Mouse (Mus musculus) limb, embryonic 11.5 days (tissue): ENCODE data around the gene Mill2. TPM values are rescaled to one million over a fixed set of nuclear protein-coding genes. Genes with fewer than 3 reads are reported as not detected.
A peak's percentile ranks its signal among the peaks of the same experiment; 100 is the strongest.

Experiments used
- ATAC-seq: fragments of 200-750 bp; cut with Nextera tagmentation; 2 replicates; pipeline ENCODE4 v1.8.0; 2017; ENCODE audit warnings: low read depth; ENCODE audit not compliant: insufficient number of reproducible peaks, low FRiP score, low TSS enrichment
- DNase-seq: peaks from one replicate; pipeline ENCODE4 v3.0.0-alpha.2; 2015; ENCODE audit warnings: low spot score
- H3K27ac ChIP-seq: fragments of 300-500 bp; sonication (generic); replicated peaks from 2 replicates; pipeline ENCODE4 v1.5.1; 2014; ENCODE audit warnings: low read depth, mild to moderate bottlenecking, low read length
- H3K27me3 ChIP-seq: fragments of 300-500 bp; sonication (generic); 2 replicates; pipeline ENCODE4 v1.6.1; 2014; ENCODE audit warnings: mild to moderate bottlenecking, low read length, mixed read lengths; ENCODE audit not compliant: control insufficient read depth, insufficient read depth
- H3K36me3 ChIP-seq: fragments of 300-500 bp; sonication (generic); 2 replicates; pipeline ENCODE4 v1.6.1; 2014; ENCODE audit warnings: mild to moderate bottlenecking, low read length, moderate library complexity, mixed read lengths; ENCODE audit not compliant: control insufficient read depth, insufficient read depth
- H3K4me1 ChIP-seq: fragments of 300-500 bp; sonication (generic); 2 replicates; pipeline ENCODE4 v1.6.1; 2014; ENCODE audit warnings: low read length, mixed read lengths; ENCODE audit not compliant: control insufficient read depth, insufficient read depth
- H3K4me2 ChIP-seq: fragments of 300-500 bp; sonication (generic); 2 replicates; pipeline ENCODE4 v1.6.1; 2014; ENCODE audit warnings: low read depth, mild to moderate bottlenecking, moderate library complexity; ENCODE audit not compliant: severe bottlenecking
- H3K4me3 ChIP-seq: fragments of 300-500 bp; sonication (generic); 2 replicates; pipeline ENCODE4 v1.5.1; 2014; ENCODE audit warnings: low read depth, low read length
- H3K9ac ChIP-seq: fragments of 300-500 bp; sonication (generic); 2 replicates; pipeline ENCODE4 v1.6.1; 2014; ENCODE audit warnings: mild to moderate bottlenecking, low read length
- H3K9me3 ChIP-seq: fragments of 300-500 bp; sonication (generic); 2 replicates; pipeline ENCODE4 v1.6.1; 2016; ENCODE audit warnings: low read length; ENCODE audit not compliant: control insufficient read depth
- WGBS: fragments of 180-500 bp; shearing (Covaris S2); extraction: QIAGEN DNeasy Blood & Tissue Kit; methylation state at CpG from one replicate; pipeline ENCODE4 v1.1.7; 2014; 5-methylcytosine and 5-hydroxymethylcytosine counted together
- polyA plus RNA-seq: library from polyadenylated mRNA; unstranded; fragments of >200 nt; fragmentation: Nextera tagmentation; extraction: Ambion mirVana; gene quantifications from 2 replicates; pipeline ENCODE4 v1.2.1, GENCODE M21; 2014

Mill2 gene
- polyA plus RNA-seq, 1 experiment from 2014 or later: not detected

DNA sequence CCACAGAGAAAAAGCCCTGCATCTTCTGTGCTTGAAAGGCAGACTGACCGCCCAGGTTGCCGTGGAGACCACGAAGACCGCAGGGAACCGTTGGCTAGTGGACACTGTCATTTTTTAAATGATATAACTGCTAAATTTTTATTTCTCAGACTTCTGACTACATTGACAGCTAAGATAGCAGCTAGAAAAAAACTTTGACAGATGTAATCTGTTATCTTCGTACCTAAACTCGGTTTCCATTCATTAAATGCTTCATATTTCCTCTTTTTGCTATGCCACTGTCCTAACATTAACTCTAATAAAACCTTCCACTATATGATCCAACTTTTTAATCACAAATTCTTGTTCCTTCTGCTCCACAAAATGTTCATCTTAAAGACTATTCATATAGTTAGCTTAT, 10.2 kb upstream of the Mill2 start:
- no peaks in the 10 kb centered on the region for H3K4me1 ChIP-seq
- ATAC-seq (no peak), DNase-seq (no peak)
- H3K4me2 ChIP-seq: no peak overlapping the region
- no peak overlapping the region for H3K4me3 ChIP-seq
- no peaks in the 10 kb centered on the region for H3K36me3 ChIP-seq
- H3K9me3 ChIP-seq: no peaks in the 10 kb centered on the region
- H3K27ac ChIP-seq: no peak overlapping the region
- no peaks in the 10 kb centered on the region for H3K27me3 ChIP-seq
- H3K9ac ChIP-seq: no peak overlapping the region
- 90% methylated on average over 7 of the region's 7 CpGs for WGBS

DNA sequence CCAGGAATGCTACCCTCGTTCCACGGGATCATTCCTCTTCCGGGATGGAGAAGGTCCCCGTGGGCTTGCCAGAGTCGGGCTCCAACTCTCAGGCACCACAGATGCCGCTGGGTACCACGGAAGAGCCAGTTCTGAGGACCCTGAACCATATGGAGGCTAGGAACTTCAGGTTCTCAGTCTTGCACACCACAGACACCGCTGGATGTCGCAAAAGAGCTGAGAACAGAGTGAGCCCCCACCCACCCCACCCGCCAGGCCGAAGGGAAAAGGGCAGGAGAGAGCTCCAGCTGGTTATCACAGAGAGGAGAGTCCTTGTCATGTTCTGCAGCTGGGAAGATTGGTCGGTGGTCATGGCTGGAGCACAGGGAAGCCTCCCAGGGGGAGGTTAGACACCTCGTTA, 7.5 kb upstream of the Mill2 start:
- H3K36me3 ChIP-seq: no peaks in the 10 kb centered on the region
- no peak overlapping the region for H3K4me2 ChIP-seq
- no peaks in the 10 kb centered on the region for H3K9me3 ChIP-seq
- no peak for DNase-seq
- no peak for ATAC-seq
- 42% methylated on average over 13 of the region's 13 CpGs for WGBS
- no peaks in the 10 kb centered on the region for H3K27me3 ChIP-seq
- H3K27ac ChIP-seq: no peak overlapping the region
- no peaks in the 10 kb centered on the region for H3K4me1 ChIP-seq
- no peak overlapping the region for H3K4me3 ChIP-seq
- H3K9ac ChIP-seq: no peak overlapping the region

DNA sequence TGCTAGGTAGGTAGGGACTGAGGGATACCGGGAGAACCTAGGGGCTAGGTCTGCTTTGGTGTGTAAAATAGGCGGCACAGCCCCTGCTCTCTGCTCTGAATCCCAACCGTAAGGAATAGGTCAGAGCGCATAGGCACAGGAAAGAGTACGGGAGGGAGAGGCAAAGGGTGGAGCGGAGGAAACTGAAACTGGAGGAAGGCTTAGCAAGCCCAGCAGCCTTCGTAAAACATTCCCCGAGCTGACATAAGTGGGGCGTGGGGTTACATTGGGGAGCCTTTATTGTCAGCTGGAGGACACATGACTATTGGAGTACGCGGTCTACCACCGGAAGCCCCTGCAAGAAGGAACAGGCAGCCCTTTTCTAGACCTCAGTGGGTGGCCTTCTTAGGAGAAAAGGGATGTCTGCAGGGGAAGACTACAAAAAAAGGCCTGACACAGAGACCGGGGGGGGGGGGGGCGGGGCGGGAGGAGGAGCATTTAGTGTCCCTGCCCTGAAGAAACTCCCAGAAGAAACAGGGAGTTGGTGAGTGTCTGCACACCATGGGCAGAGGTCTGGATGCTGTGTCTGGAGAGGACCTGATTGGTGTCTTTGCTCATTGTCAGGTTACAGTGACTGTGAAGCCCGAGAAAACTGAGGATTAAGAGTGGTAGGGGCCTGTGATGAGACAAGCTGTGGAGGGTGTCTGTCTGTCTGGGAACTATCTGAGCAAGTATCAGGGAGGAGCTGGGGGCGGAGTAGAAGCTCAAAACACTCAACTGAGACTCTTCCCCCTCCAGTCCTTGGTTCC, 814 bp downstream of the Mill2 start:
- WGBS: 6% methylated on average over 15 of the region's 17 CpGs
- DNase-seq: peak; percentile 55
- no peaks in the 10 kb centered on the region for H3K9me3 ChIP-seq
- H3K9ac ChIP-seq: peak overlapping the region; percentile 34; the same call in 1 of the 2 replicates
- no peaks in the 10 kb centered on the region for H3K36me3 ChIP-seq
- no peak overlapping the region for H3K27ac ChIP-seq
- H3K4me3 ChIP-seq: peak overlapping the region; percentile 23
- peak; percentile 75; the same call in 1 of the 2 replicates for ATAC-seq
- no peaks in the 10 kb centered on the region for H3K27me3 ChIP-seq
- peak overlapping the region; percentile 41 for H3K4me2 ChIP-seq
- H3K4me1 ChIP-seq: no peaks in the 10 kb centered on the region

DNA sequence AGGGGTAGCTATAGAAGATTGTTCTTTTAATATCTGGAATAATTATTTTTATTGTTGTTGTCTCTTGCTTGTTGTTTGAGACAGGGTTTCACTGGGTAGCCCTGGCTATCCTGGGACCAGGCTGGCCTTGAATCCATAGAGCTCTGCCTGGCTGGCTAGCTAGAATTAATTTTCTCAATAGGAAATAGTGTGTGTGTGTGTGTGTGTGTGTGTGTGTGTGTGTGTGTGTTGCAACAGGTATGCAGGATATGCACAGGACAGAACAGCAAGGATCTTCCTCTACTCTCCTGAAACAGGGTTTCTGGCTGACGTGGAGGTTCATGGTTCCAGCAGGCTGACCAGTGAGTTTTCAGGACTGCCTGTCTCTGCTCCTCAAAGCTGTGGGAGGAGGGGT, 1.4 kb downstream of the Mill2 start:
- Histone ChIP-seq H3K9ac (no peak overlapping the region), H3K36me3 (no peaks in the 10 kb centered on the region), H3K9me3 (no peaks in the 10 kb centered on the region), H3K27me3 (no peaks in the 10 kb centered on the region), H3K4me1 (no peaks in the 10 kb centered on the region), H3K27ac (no peak overlapping the region), H3K4me2 (no peak overlapping the region), H3K4me3 (no peak overlapping the region)
- ATAC-seq: no peak
- DNase-seq: no peak
- 82% methylated on average over 1 of the region's 1 CpGs for WGBS

DNA sequence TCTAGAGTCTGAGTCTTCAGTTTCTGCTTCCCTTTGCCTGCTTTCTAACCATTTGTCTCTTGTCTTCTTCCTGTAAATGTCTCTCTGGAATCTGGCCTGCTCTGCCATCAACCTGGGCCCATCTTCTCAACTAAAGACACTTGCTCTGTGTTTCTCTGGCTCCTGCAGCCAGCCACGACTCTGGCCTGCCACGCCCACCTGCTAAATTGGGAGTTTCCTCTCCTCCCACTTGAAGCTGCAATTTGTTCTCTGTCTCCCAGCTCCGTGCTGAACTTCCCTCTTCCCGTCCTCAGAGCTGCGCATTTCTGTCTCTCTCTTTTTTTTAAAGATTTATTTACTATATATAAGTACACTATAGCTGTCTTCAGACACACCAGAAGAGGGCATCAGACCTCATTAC, 5.0 kb downstream of the Mill2 start:
- H3K4me3 ChIP-seq: no peak overlapping the region
- no peak overlapping the region for H3K27ac ChIP-seq
- no peaks in the 10 kb centered on the region for H3K9me3 ChIP-seq
- no peak for DNase-seq
- no peak overlapping the region for H3K9ac ChIP-seq
- H3K4me2 ChIP-seq: no peak overlapping the region
- WGBS: 39% methylated on average over 5 of the region's 5 CpGs
- H3K36me3 ChIP-seq: no peaks in the 10 kb centered on the region
- no peak for ATAC-seq
- no peaks in the 10 kb centered on the region for H3K27me3 ChIP-seq
- no peaks in the 10 kb centered on the region for H3K4me1 ChIP-seq

DNA sequence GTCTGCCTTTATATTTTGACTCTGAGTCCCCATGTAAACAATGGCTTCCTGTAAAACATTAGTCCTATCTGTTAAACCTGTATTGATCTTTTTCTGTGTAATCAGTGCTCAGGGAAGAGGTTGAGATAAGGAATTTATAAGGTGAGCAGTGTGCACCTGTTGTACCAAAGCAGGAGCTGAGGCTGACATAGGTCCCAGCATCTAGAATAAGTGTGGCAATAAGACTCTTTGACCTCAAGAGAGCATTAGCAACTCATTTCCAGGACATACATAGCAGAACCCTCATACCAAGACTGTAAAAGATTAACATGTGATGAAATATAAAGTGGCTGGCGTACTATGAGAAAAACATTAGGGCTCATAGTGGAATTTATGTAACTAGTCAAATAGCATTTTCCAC, 8.6 kb downstream of the Mill2 start:
- no peaks in the 10 kb centered on the region for H3K27me3 ChIP-seq

GRCm38 (mm10) chr7:18858310-18858916, 18.6 kb downstream of the Mill2 start:
- H3K4me3 ChIP-seq: no peak overlapping the region
- H3K9ac ChIP-seq: no peak overlapping the region
- no peak overlapping the region for H3K27ac ChIP-seq
- H3K36me3 ChIP-seq: no peaks in the 10 kb centered on the region
- WGBS: 74% methylated on average over 5 of the region's 5 CpGs
- DNase-seq: no peak
- H3K4me1 ChIP-seq: no peaks in the 10 kb centered on the region
- H3K27me3 ChIP-seq: no peaks in the 10 kb centered on the region
- H3K9me3 ChIP-seq: no peaks in the 10 kb centered on the region
- ATAC-seq: no peak
- no peak overlapping the region for H3K4me2 ChIP-seq

More for the DNA sequence above, 8.6 kb downstream of the Mill2 start:
- ATAC-seq (no peak), DNase-seq (no peak)
- H3K36me3 ChIP-seq: no peaks in the 10 kb centered on the region
- no peaks in the 10 kb centered on the region for H3K9me3 ChIP-seq
- 94% methylated on average over 1 of the region's 1 CpGs for WGBS
- no peaks in the 10 kb centered on the region for H3K4me1 ChIP-seq
- no peak overlapping the region for H3K9ac ChIP-seq
- H3K4me3 ChIP-seq: no peak overlapping the region
- H3K4me2 ChIP-seq: no peak overlapping the region
- H3K27ac ChIP-seq: no peak overlapping the region

GRCm38 (mm10) chr7:18862801-18863200, 23.0 kb downstream of the Mill2 start:
- no peak overlapping the region for H3K27ac ChIP-seq
- H3K36me3 ChIP-seq: no peaks in the 10 kb centered on the region
- DNase-seq: no peak
- WGBS: 87% methylated on average over 6 of the region's 6 CpGs
- no peaks in the 10 kb centered on the region for H3K4me1 ChIP-seq
- H3K9ac ChIP-seq: no peak overlapping the region
- H3K4me2 ChIP-seq: no peak overlapping the region
- no peaks in the 10 kb centered on the region for H3K27me3 ChIP-seq
- no peak for ATAC-seq
- H3K9me3 ChIP-seq: no peaks in the 10 kb centered on the region
- no peak overlapping the region for H3K4me3 ChIP-seq
